Mouse (Mus musculus) heart, postnatal 0 days (tissue): Measurements from ENCODE around the gene Ulk4. TPM values are rescaled to one million over a fixed set of nuclear protein-coding genes. Genes with fewer than 3 reads are reported as not detected.

Experiments
- ATAC-seq: fragments of 200-750 bp; cut with Nextera tagmentation; 2 replicates; pipeline ENCODE4 v1.8.0; 2017; ENCODE audit warnings: low read depth, moderate number of reproducible peaks, moderate library complexity; ENCODE audit not compliant: insufficient read depth
- DNase-seq: peaks from one replicate; pipeline ENCODE4 v3.0.0-alpha.2; 2016; ENCODE audit warnings: low spot score
- H3K27ac ChIP-seq: fragments of 300-500 bp; sonication (generic); 2 replicates; pipeline ENCODE4 v1.5.1; 2014; ENCODE audit warnings: low read depth, mild to moderate bottlenecking
- H3K27me3 ChIP-seq: fragments of 300-500 bp; sonication (generic); 2 replicates; pipeline ENCODE4 v1.6.1; 2014; ENCODE audit warnings: low read length, mixed read lengths; ENCODE audit not compliant: control insufficient read depth, insufficient read depth
- H3K36me3 ChIP-seq: fragments of 300-500 bp; sonication (generic); replicated peaks from 2 replicates; pipeline ENCODE4 v1.6.1; 2014; ENCODE audit warnings: low read length, mixed read lengths; ENCODE audit not compliant: control insufficient read depth, insufficient read depth
- H3K4me1 ChIP-seq: fragments of 300-500 bp; sonication (generic); 2 replicates; pipeline ENCODE4 v1.6.1; 2014; ENCODE audit warnings: antibody characterized with exemption; ENCODE audit not compliant: control insufficient read depth, insufficient read depth
- H3K4me2 ChIP-seq: fragments of 300-500 bp; sonication (generic); 2 replicates; pipeline ENCODE4 v1.6.1; 2014; ENCODE audit warnings: low read depth, mild to moderate bottlenecking, low read length, moderate library complexity
- H3K4me3 ChIP-seq: fragments of 300-500 bp; sonication (generic); 2 replicates; pipeline ENCODE4 v1.5.1; 2014; ENCODE audit warnings: low read depth, low read length
- H3K9ac ChIP-seq: fragments of 300-500 bp; sonication (generic); replicated peaks from 2 replicates; pipeline ENCODE4 v1.6.1; 2014; ENCODE audit warnings: low read depth, low read length, mixed read lengths
- H3K9me3 ChIP-seq: fragments of 300-500 bp; sonication (generic); replicated peaks from 2 replicates; pipeline ENCODE4 v1.6.1; 2016; ENCODE audit warnings: low read length; ENCODE audit not compliant: control insufficient read depth
- CTCF ChIP-seq: IDR thresholded peaks from 2 replicates; pipeline ENCODE4 v1.5.1; 2016; ENCODE audit warnings: antibody characterized with exemption, control low read depth, low read depth
- EP300 ChIP-seq: IDR thresholded peaks from 2 replicates; pipeline ENCODE4 v1.6.1; 2016; ENCODE audit warnings: antibody characterized with exemption, low read depth
- WGBS: fragments of 180-500 bp; shearing (Covaris S2); extraction: QIAGEN DNeasy Blood & Tissue Kit; methylation state at CpG from one replicate; pipeline ENCODE4 v1.1.7; 2014; 5-methylcytosine and 5-hydroxymethylcytosine counted together
- microRNA-seq: library from miRNA; unstranded; fragments of <30 nt; microRNA quantifications from one replicate; pipeline ENCODE4, GENCODE M21; 2016
- polyA plus RNA-seq: library from polyadenylated mRNA; unstranded; fragments of >200 nt; fragmentation: Nextera tagmentation; extraction: Ambion mirVana; gene quantifications from 2 replicates; pipeline ENCODE4 v1.2.1, GENCODE M21; 2015
- total RNA-seq: library from RNA; depleted of rRNA; stranded (reverse); fragments of >200 nt; gene quantifications from 2 replicates; pipeline ENCODE4 v1.2.3, GENCODE M21; 2014; ENCODE audit warnings: low replicate concordance; rRNA removed

Ulk4 gene
- total and polyA plus RNA-seq, 2 experiments from 2014 or later, result 1.5 to 66.7 TPM

GRCm38 (mm10) chr9:120908461-120908860 is 368.5 kb downstream of the Ulk4 start:
- no peak for TF ChIP-seq EP300
- TF ChIP-seq CTCF, result no peak
- no peak overlapping the region for H3K4me3 ChIP-seq
- H3K4me1 ChIP-seq, result no peaks in the 10 kb centered on the region
- WGBS, result 84% methylated on average over 6 of the region's 6 CpGs
- no peak overlapping the region for H3K4me2 ChIP-seq
- ATAC-seq (no peak), DNase-seq (no peak)
- no peaks in the 10 kb centered on the region for H3K27me3 ChIP-seq
- H3K9me3 ChIP-seq, result no peaks in the 10 kb centered on the region
- no peak overlapping the region for H3K9ac ChIP-seq
- no peak overlapping the region for H3K27ac ChIP-seq
- H3K36me3 ChIP-seq, result no peaks in the 10 kb centered on the region

Small RNA genes lying within 50 kb of the gene (microRNA-seq; reads per million reads assigned to microRNA genes)
- not detected for gene Mir7090

Other genes starting within 250 kb of the Ulk4 start
- gene Trak1, start 20.3 kb upstream of the Ulk4 start, total RNA-seq, result 113 and 120 TPM in 2 replicates
- 53.5 and 59.3 TPM in 2 replicates for gene Trak1, start 20.3 kb upstream of the Ulk4 start, polyA plus RNA-seq
- gene Cck, start 218.5 kb upstream of the Ulk4 start, total RNA-seq, result 1.4 TPM in 1 of 2 replicates, not detected in the other
- 0.29 and 0.95 TPM in 2 replicates for gene Cck, start 218.5 kb upstream of the Ulk4 start, polyA plus RNA-seq